Mouse (Mus musculus): Measurements from ENCODE around the gene Gsta3. TPM values are rescaled to one million over a fixed set of nuclear protein-coding genes. Genes with fewer than 3 reads are reported as not detected.

Gene Gsta3
- polyA plus RNA-seq, 1 experiment from 2014 or later = 25.9 TPM

DNA sequence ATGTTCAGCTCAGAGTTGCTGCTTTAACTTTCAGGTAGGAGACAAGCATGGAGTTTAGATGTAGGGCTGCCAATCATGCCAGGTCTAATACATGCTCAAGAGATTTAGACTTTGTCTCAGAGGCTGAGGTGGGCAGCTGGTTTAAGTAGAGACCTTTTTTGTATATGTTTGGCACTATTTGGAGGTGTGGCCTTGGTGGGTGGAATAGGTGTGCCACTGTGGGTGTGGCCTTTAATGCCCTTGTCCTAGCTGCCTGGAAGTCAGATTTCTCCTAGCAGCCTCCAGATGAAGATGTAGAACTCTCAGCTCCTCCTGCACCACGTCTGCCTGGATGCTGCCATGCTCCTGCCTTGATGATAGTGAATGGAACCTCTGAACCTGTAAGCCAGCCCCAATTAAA is 52.2 kb downstream of the Gsta3 start:
- Histone ChIP-seq H3K4me3 (ENCODE audit: low read depth, low read length) (no peak overlapping the region), H3K4me2 (replicated peaks; ENCODE audit: low read depth) (no peak overlapping the region), H3K27me3 (replicated peaks; ENCODE audit: control insufficient read depth, insufficient read depth, low read length) (no peaks in the 10 kb centered on the region), H3K27ac (ENCODE audit: low read depth, low read length) (no peak overlapping the region), H3K4me1 (replicated peaks; ENCODE audit: control insufficient read depth, insufficient read depth, low read length) (no peaks in the 10 kb centered on the region), H3K9ac (ENCODE audit: low read depth, low read length) (no peak overlapping the region), H3K9me3 (ENCODE audit: control insufficient read depth) (no peaks in the 10 kb centered on the region), H3K36me3 (ENCODE audit: control insufficient read depth, insufficient read depth) (no peaks in the 10 kb centered on the region)
- no peak for TF ChIP-seq CTCF (IDR thresholded peaks at IDR 0.05; ENCODE audit: low read depth)
- no peak for ATAC-seq
- 19% methylated on average over 1 of the region's 1 CpGs for WGBS

- ATAC-seq = no peak
- 74% methylated on average over 1 of the region's 1 CpGs for WGBS
- no peaks in the 10 kb centered on the region for H3K9me3 ChIP-seq (ENCODE audit: control insufficient read depth)
- no peak overlapping the region for H3K9ac ChIP-seq (ENCODE audit: low read depth, low read length)
- TF ChIP-seq CTCF (IDR thresholded peaks at IDR 0.05; ENCODE audit: low read depth) = no peak
- no peak overlapping the region for H3K27ac ChIP-seq (ENCODE audit: low read depth, low read length)
- no peaks in the 10 kb centered on the region for H3K36me3 ChIP-seq (ENCODE audit: control insufficient read depth, insufficient read depth)
- no peaks in the 10 kb centered on the region for H3K4me1 ChIP-seq (replicated peaks; ENCODE audit: control insufficient read depth, insufficient read depth, low read length)
- H3K4me3 ChIP-seq (ENCODE audit: low read depth, low read length) = no peak overlapping the region
- H3K4me2 ChIP-seq (replicated peaks; ENCODE audit: low read depth) = no peak overlapping the region
- no peaks in the 10 kb centered on the region for H3K27me3 ChIP-seq (replicated peaks; ENCODE audit: control insufficient read depth, insufficient read depth, low read length)
Measured at GRCm38 (mm10) chr1:21296169-21296568, 55.8 kb downstream of the Gsta3 start.

- H3K36me3 ChIP-seq (ENCODE audit: control insufficient read depth, insufficient read depth) = no peaks in the 10 kb centered on the region
- no peaks in the 10 kb centered on the region for H3K27me3 ChIP-seq (replicated peaks; ENCODE audit: control insufficient read depth, insufficient read depth, low read length)
- 95% methylated on average over 4 of the region's 4 CpGs for WGBS
- H3K4me1 ChIP-seq (replicated peaks; ENCODE audit: control insufficient read depth, insufficient read depth, low read length) = no peaks in the 10 kb centered on the region
- no peak for TF ChIP-seq CTCF (IDR thresholded peaks at IDR 0.05; ENCODE audit: low read depth)
- H3K9ac ChIP-seq (ENCODE audit: low read depth, low read length) = no peak overlapping the region
- no peak overlapping the region for H3K4me2 ChIP-seq (replicated peaks; ENCODE audit: low read depth)
- no peak overlapping the region for H3K4me3 ChIP-seq (ENCODE audit: low read depth, low read length)
- ATAC-seq = no peak
- no peaks in the 10 kb centered on the region for H3K9me3 ChIP-seq (ENCODE audit: control insufficient read depth)
- H3K27ac ChIP-seq (ENCODE audit: low read depth, low read length) = no peak overlapping the region
Measured at GRCm38 (mm10) chr1:21298114-21298513, 57.7 kb downstream of the Gsta3 start.

DNA sequence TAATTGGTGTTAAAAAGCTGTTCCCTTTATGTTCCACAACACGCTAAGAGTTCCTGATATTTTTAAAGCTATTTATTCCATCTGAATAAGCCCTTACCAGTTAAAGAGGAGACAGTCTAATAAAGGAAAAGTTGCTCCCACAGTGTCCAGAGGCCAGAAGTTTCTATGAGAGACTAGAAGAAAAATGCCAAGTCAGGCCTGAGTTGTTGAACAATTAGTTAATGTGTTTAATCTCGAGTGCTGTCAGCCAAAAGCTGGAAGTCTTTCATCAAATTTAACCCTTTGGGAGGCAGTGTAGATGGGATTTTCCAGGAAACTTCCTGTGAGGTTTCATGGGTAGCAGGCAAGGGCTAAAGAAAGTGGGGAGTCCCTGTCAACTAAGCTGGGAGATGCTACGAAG is 59.4 kb downstream of the Gsta3 start:
- WGBS = 55% methylated on average over 3 of the region's 3 CpGs
- no peaks in the 10 kb centered on the region for H3K9me3 ChIP-seq (ENCODE audit: control insufficient read depth)
- H3K27me3 ChIP-seq (replicated peaks; ENCODE audit: control insufficient read depth, insufficient read depth, low read length) = no peaks in the 10 kb centered on the region
- no peaks in the 10 kb centered on the region for H3K4me1 ChIP-seq (replicated peaks; ENCODE audit: control insufficient read depth, insufficient read depth, low read length)
- TF ChIP-seq CTCF (IDR thresholded peaks at IDR 0.05; ENCODE audit: low read depth) = no peak
- no peak overlapping the region for H3K27ac ChIP-seq (ENCODE audit: low read depth, low read length)
- H3K4me2 ChIP-seq (replicated peaks; ENCODE audit: low read depth) = no peak overlapping the region
- H3K4me3 ChIP-seq (ENCODE audit: low read depth, low read length) = no peak overlapping the region
- no peak for ATAC-seq
- no peak overlapping the region for H3K9ac ChIP-seq (ENCODE audit: low read depth, low read length)
- no peaks in the 10 kb centered on the region for H3K36me3 ChIP-seq (ENCODE audit: control insufficient read depth, insufficient read depth)

GRCm38 (mm10) chr1:21301686-21302085 is 61.3 kb downstream of the Gsta3 start:
- no peak overlapping the region for H3K9ac ChIP-seq (ENCODE audit: low read depth, low read length)
- TF ChIP-seq CTCF (IDR thresholded peaks at IDR 0.05; ENCODE audit: low read depth) = no peak
- no peaks in the 10 kb centered on the region for H3K9me3 ChIP-seq (ENCODE audit: control insufficient read depth)
- H3K4me3 ChIP-seq (ENCODE audit: low read depth, low read length) = no peak overlapping the region
- H3K36me3 ChIP-seq (ENCODE audit: control insufficient read depth, insufficient read depth) = no peaks in the 10 kb centered on the region
- no peaks in the 10 kb centered on the region for H3K27me3 ChIP-seq (replicated peaks; ENCODE audit: control insufficient read depth, insufficient read depth, low read length)
- H3K4me1 ChIP-seq (replicated peaks; ENCODE audit: control insufficient read depth, insufficient read depth, low read length) = no peaks in the 10 kb centered on the region
- no peak overlapping the region for H3K27ac ChIP-seq (ENCODE audit: low read depth, low read length)
- WGBS = 79% methylated on average over 3 of the region's 3 CpGs
- no peak overlapping the region for H3K4me2 ChIP-seq (replicated peaks; ENCODE audit: low read depth)
- ATAC-seq = no peak

DNA sequence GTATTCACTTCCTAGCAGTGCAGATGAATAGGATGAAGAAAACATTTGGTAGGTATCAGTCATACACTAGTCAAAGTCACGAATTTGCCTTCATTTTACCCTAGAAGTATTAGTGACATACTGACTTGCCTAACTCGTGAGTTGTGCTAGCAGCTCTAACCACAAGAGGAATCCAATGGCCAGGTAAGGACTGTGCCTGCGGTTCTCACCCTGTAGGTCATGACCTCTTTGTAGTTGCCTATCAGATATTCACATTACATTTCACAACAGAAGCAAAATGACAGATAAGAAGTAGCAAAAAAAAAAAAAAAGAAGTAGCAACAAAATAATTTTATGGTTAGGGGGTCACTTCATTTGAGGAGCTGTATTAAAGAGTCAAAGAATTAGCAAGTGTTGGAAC is 63.8 kb downstream of the Gsta3 start:
- H3K36me3 ChIP-seq (ENCODE audit: control insufficient read depth, insufficient read depth) = no peaks in the 10 kb centered on the region
- no peak overlapping the region for H3K4me3 ChIP-seq (ENCODE audit: low read depth, low read length)
- WGBS = 70% methylated on average over 3 of the region's 3 CpGs
- H3K27ac ChIP-seq (ENCODE audit: low read depth, low read length) = no peak overlapping the region
- H3K4me1 ChIP-seq (replicated peaks; ENCODE audit: control insufficient read depth, insufficient read depth, low read length) = no peaks in the 10 kb centered on the region
- H3K9ac ChIP-seq (ENCODE audit: low read depth, low read length) = no peak overlapping the region
- H3K4me2 ChIP-seq (replicated peaks; ENCODE audit: low read depth) = no peak overlapping the region
- TF ChIP-seq CTCF (IDR thresholded peaks at IDR 0.05; ENCODE audit: low read depth) = no peak
- H3K27me3 ChIP-seq (replicated peaks; ENCODE audit: control insufficient read depth, insufficient read depth, low read length) = no peaks in the 10 kb centered on the region
- no peak for ATAC-seq
- no peaks in the 10 kb centered on the region for H3K9me3 ChIP-seq (ENCODE audit: control insufficient read depth)

DNA sequence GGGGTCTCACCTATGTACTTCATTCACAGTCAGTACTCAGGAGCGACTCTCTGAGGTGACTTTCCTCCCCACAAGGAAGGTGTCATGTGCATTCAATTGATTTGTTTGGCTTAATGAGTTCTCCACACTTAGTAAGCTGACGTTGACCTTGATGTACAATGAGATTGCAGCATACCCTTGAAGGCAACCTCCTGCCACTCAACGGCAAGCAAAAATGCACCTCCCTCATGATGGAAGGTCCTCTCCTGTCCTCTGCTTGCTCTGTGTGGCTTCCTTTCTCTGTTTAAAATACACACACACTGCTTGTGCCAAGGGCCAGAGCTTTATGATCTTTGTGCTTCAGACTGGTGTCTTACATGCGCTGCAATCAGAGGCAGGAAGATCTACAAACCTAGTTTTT is 64.3 kb downstream of the Gsta3 start:
- WGBS = 80% methylated on average over 4 of the region's 4 CpGs
- H3K36me3 ChIP-seq (ENCODE audit: control insufficient read depth, insufficient read depth) = no peaks in the 10 kb centered on the region
- no peak overlapping the region for H3K9ac ChIP-seq (ENCODE audit: low read depth, low read length)
- H3K27ac ChIP-seq (ENCODE audit: low read depth, low read length) = no peak overlapping the region
- no peak overlapping the region for H3K4me3 ChIP-seq (ENCODE audit: low read depth, low read length)
- no peak for ATAC-seq
- no peaks in the 10 kb centered on the region for H3K4me1 ChIP-seq (replicated peaks; ENCODE audit: control insufficient read depth, insufficient read depth, low read length)
- H3K4me2 ChIP-seq (replicated peaks; ENCODE audit: low read depth) = no peak overlapping the region
- TF ChIP-seq CTCF (IDR thresholded peaks at IDR 0.05; ENCODE audit: low read depth) = no peak
- no peaks in the 10 kb centered on the region for H3K9me3 ChIP-seq (ENCODE audit: control insufficient read depth)
- no peaks in the 10 kb centered on the region for H3K27me3 ChIP-seq (replicated peaks; ENCODE audit: control insufficient read depth, insufficient read depth, low read length)

Data from intestine, postnatal 0 days (tissue).